Mouse (Mus musculus): Measurements from ENCODE around the gene Hagh. TPM values are rescaled to one million over a fixed set of nuclear protein-coding genes. Genes with fewer than 3 reads are reported as not detected.

The Hagh gene
- total and polyA plus RNA-seq, 3 experiments = 22.1 to 30.4 (median 22.3) TPM

DNA sequence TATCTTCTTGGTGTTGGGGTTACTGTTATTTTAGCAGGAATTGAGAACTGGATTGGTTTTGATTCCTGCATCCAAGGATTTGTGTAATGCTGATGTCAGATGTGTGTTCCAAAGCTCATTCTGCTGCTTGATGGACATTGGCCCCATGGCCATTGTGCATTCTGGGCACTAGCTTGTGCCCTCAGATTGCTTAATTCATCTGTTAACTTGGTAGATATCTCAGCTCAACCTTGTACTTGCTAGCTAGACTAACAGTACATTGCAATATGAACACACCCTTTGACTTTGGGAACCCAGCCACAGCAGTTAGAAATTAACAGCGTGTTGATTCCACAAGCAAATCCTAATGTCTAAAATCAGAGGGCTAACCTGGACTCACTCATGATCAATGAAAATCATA, 7.4 kb downstream of the Hagh start:
- Histone ChIP-seq H3K4me3 (ENCODE audit: low read depth, low read length) (no peak overlapping the region), H3K36me3 (replicated peaks) (peaks cover 23% of the 10 kb centered on the region), H3K4me1 (ENCODE audit: insufficient read depth, low read depth, low read length) (peaks cover 15% of the 10 kb centered on the region), H3K27me3 (ENCODE audit: insufficient read depth, low read length) (no peaks in the 10 kb centered on the region), H3K9me3 (replicated peaks) (no peaks in the 10 kb centered on the region)
- TF ChIP-seq TAL1 (conservative IDR thresholded peaks at IDR 0.05; ENCODE audit: low read depth, low read length) (no peak), GATA1 (IDR thresholded peaks at IDR 0.05; ENCODE audit: borderline replicate concordance, low read length) (no peak), GATA2 (IDR thresholded peaks at IDR 0.05; ENCODE audit: borderline replicate concordance, low read depth, low read length) (no peak), CTCF (IDR thresholded peaks at IDR 0.05; ENCODE audit: low read depth, low read length) (no peak), POLR2AphosphoS5 (IDR thresholded peaks at IDR 0.05; ENCODE audit: insufficient replicate concordance, low read depth, low read length) (no peak)
- DNase-seq (ENCODE audit: low spot score) (no peak), ATAC-seq (ENCODE audit: extremely low read depth, insufficient number of reproducible peaks, low FRiP score, poor library complexity, severe bottlenecking) (no peak)

GRCm38 (mm10) chr17:24848600-24849031, 8.7 kb downstream of the Hagh start:
- Histone ChIP-seq H3K4me3 (ENCODE audit: low read depth, low read length) (peak overlapping the region; percentile 81), H3K4me1 (ENCODE audit: insufficient read depth, low read depth, low read length) (peaks cover 17% of the 10 kb centered on the region), H3K27me3 (ENCODE audit: insufficient read depth, low read length) (no peaks in the 10 kb centered on the region), H3K9me3 (replicated peaks) (no peaks in the 10 kb centered on the region), H3K36me3 (replicated peaks) (peaks cover 34% of the 10 kb centered on the region)
- DNase-seq (ENCODE audit: low spot score) = no peak
- no peak for TF ChIP-seq CTCF (IDR thresholded peaks at IDR 0.05; ENCODE audit: low read depth, low read length)
- TF ChIP-seq POLR2AphosphoS5 (IDR thresholded peaks at IDR 0.05; ENCODE audit: insufficient replicate concordance, low read depth, low read length) = no peak
- no peak for TF ChIP-seq TAL1 (conservative IDR thresholded peaks at IDR 0.05; ENCODE audit: low read depth, low read length)
- TF ChIP-seq GATA1 (IDR thresholded peaks at IDR 0.05; ENCODE audit: borderline replicate concordance, low read length) = no peak
- no peak for TF ChIP-seq GATA2 (IDR thresholded peaks at IDR 0.05; ENCODE audit: borderline replicate concordance, low read depth, low read length)
- no peak for ATAC-seq (ENCODE audit: extremely low read depth, insufficient number of reproducible peaks, low FRiP score, poor library complexity, severe bottlenecking)

GRCm38 (mm10) chr17:24849733-24850064, 9.8 kb downstream of the Hagh start:
- TF ChIP-seq TAL1 (conservative IDR thresholded peaks at IDR 0.05; ENCODE audit: low read depth, low read length) (no peak), POLR2AphosphoS5 (IDR thresholded peaks at IDR 0.05; ENCODE audit: insufficient replicate concordance, low read depth, low read length) (peak; percentile 83; the same call in 1 of the 2 replicates)
- H3K4me3 ChIP-seq (ENCODE audit: low read depth, low read length) = peak overlapping the region; percentile 81
- DNase-seq (ENCODE audit: low spot score) = no peak

GRCm38 (mm10) chr17:24850065-24850772, 10.3 kb downstream of the Hagh start, which contains the start of gene Fahd1:
Gene Fahd1, minus strand, starts transcription at chr17:24850364.
- H3K4me1 ChIP-seq (ENCODE audit: insufficient read depth, low read depth, low read length) = peaks cover 17% of the 10 kb centered on the region
- ATAC-seq (ENCODE audit: extremely low read depth, insufficient number of reproducible peaks, low FRiP score, poor library complexity, severe bottlenecking) = peak; percentile 97
- no peaks in the 10 kb centered on the region for H3K27me3 ChIP-seq (ENCODE audit: insufficient read depth, low read length)
- peak; percentile 99 for DNase-seq (ENCODE audit: low spot score)
- peak within 1 kb of the TSS; percentile 81 for H3K4me3 ChIP-seq (ENCODE audit: low read depth, low read length)
- TF ChIP-seq GATA2 (IDR thresholded peaks at IDR 0.05; ENCODE audit: borderline replicate concordance, low read depth, low read length) (no peak), POLR2AphosphoS5 (IDR thresholded peaks at IDR 0.05; ENCODE audit: insufficient replicate concordance, low read depth, low read length) (no peak), TAL1 (conservative IDR thresholded peaks at IDR 0.05; ENCODE audit: low read depth, low read length) (no peak)
- H3K36me3 ChIP-seq (replicated peaks) = peaks cover 40% of the 10 kb centered on the region
- H3K9me3 ChIP-seq (replicated peaks) = no peaks in the 10 kb centered on the region

More at GRCm38 (mm10) chr17:24849733-24850064, 9.8 kb downstream of the Hagh start:
- no peak for ATAC-seq (ENCODE audit: extremely low read depth, insufficient number of reproducible peaks, low FRiP score, poor library complexity, severe bottlenecking)
- Histone ChIP-seq H3K36me3 (replicated peaks) (peaks cover 39% of the 10 kb centered on the region), H3K4me1 (ENCODE audit: insufficient read depth, low read depth, low read length) (peaks cover 17% of the 10 kb centered on the region), H3K27me3 (ENCODE audit: insufficient read depth, low read length) (no peaks in the 10 kb centered on the region), H3K9me3 (replicated peaks) (no peaks in the 10 kb centered on the region)

DNA sequence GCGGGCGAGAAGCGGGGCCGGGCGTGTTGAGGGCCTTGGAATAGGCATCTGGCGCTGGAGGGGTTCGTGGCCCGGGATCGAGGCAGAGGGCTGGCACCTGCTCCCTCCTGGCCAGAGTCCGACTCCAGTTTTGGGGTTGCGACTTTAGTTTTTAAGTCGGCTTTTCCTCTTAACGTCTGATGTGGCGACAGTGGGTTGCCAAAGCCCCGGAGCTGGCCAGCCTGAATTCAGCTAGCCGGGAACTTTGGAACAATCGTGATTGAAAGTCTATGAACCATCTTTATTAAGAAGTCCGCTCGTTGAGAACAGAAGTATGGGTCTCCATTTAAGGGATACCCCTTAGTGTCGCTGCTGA, 10.8 kb downstream of the Hagh start:
- Histone ChIP-seq H3K9me3 (replicated peaks) (no peaks in the 10 kb centered on the region), H3K27me3 (ENCODE audit: insufficient read depth, low read length) (no peaks in the 10 kb centered on the region), H3K4me1 (ENCODE audit: insufficient read depth, low read depth, low read length) (peaks cover 17% of the 10 kb centered on the region), H3K4me3 (ENCODE audit: low read depth, low read length) (peak overlapping the region; percentile 81), H3K36me3 (replicated peaks) (peaks cover 46% of the 10 kb centered on the region)
- TF ChIP-seq CTCF (IDR thresholded peaks at IDR 0.05; ENCODE audit: low read depth, low read length) (no peak), GATA2 (IDR thresholded peaks at IDR 0.05; ENCODE audit: borderline replicate concordance, low read depth, low read length) (no peak), POLR2AphosphoS5 (IDR thresholded peaks at IDR 0.05; ENCODE audit: insufficient replicate concordance, low read depth, low read length) (no peak), TAL1 (conservative IDR thresholded peaks at IDR 0.05; ENCODE audit: low read depth, low read length) (no peak), GATA1 (IDR thresholded peaks at IDR 0.05; ENCODE audit: borderline replicate concordance, low read length) (no peak)
- DNase-seq (ENCODE audit: low spot score) (no peak), ATAC-seq (ENCODE audit: extremely low read depth, insufficient number of reproducible peaks, low FRiP score, poor library complexity, severe bottlenecking) (no peak)

GRCm38 (mm10) chr17:24851381-24852125, 11.6 kb downstream of the Hagh start:
- no peak for DNase-seq (ENCODE audit: low spot score)
- TF ChIP-seq GATA1 (IDR thresholded peaks at IDR 0.05; ENCODE audit: borderline replicate concordance, low read length) = no peak
- TF ChIP-seq POLR2AphosphoS5 (IDR thresholded peaks at IDR 0.05; ENCODE audit: insufficient replicate concordance, low read depth, low read length) = no peak
- no peak for TF ChIP-seq TAL1 (conservative IDR thresholded peaks at IDR 0.05; ENCODE audit: low read depth, low read length)
- TF ChIP-seq CTCF (IDR thresholded peaks at IDR 0.05; ENCODE audit: low read depth, low read length) = no peak
- TF ChIP-seq GATA2 (IDR thresholded peaks at IDR 0.05; ENCODE audit: borderline replicate concordance, low read depth, low read length) = no peak
- Histone ChIP-seq H3K9me3 (replicated peaks) (no peaks in the 10 kb centered on the region), H3K4me1 (ENCODE audit: insufficient read depth, low read depth, low read length) (peaks cover 17% of the 10 kb centered on the region), H3K36me3 (replicated peaks) (peaks cover 51% of the 10 kb centered on the region), H3K4me3 (ENCODE audit: low read depth, low read length) (peak overlapping the region; percentile 81), H3K27me3 (ENCODE audit: insufficient read depth, low read length) (no peaks in the 10 kb centered on the region)
- no peak for ATAC-seq (ENCODE audit: extremely low read depth, insufficient number of reproducible peaks, low FRiP score, poor library complexity, severe bottlenecking)

Data from G1E (cell line).